ENCODE assay signal across 10 mouse cellular contexts in genomic region chr7:80845621-80846279, GRCm38 (mm10). TPM values are rescaled to one million over a fixed set of nuclear protein-coding genes. Genes with fewer than 3 reads are reported as not detected.
DNase-seq lines count a peak whose midpoint lies in the region; ATAC-seq and TF ChIP-seq lines count a peak whose summit lies in the region.
"Had no signal": no experiment of that assay in that cellular context is flagged by ENCODE, and none has a peak within 500 bp of the region (broad histone marks: within the 10 kb centered on the region; RNA-seq: fewer than 3 reads in every experiment).

No protein-coding gene starts in this region.

- no peak overlapping the region for H3K27ac ChIP-seq in kidney, adult 2 months (ENCODE audit: insufficient read depth, low read depth, low read length)
- H3K27ac ChIP-seq in bone marrow macrophage, adult 2 months (ENCODE audit: insufficient read depth, low read depth, low read length) = peak overlapping the region; percentile 75
- H3K27ac ChIP-seq in macrophage = peak overlapping the region; percentile 29
- H3K27ac ChIP-seq in forebrain, embryonic 16.5 days (ENCODE audit: low read length) = no peak overlapping the region
- H3K27ac ChIP-seq in forebrain, embryonic 10.5 days = no peak overlapping the region
- H3K27ac ChIP-seq: limb, embryonic 12.5 days had no signal

- no peaks in the 10 kb centered on the region for H3K27me3 ChIP-seq in kidney, adult 2 months (replicated peaks; ENCODE audit: control insufficient read depth, insufficient read depth, low read length)
- H3K27me3 ChIP-seq in forebrain, embryonic 16.5 days (replicated peaks; ENCODE audit: control insufficient read depth, insufficient read depth, low read length) = no peaks in the 10 kb centered on the region
- H3K27me3 ChIP-seq in forebrain, embryonic 10.5 days (ENCODE audit: poor library complexity, severe bottlenecking) = no peaks in the 10 kb centered on the region
- H3K27me3 ChIP-seq: limb, embryonic 12.5 days had no signal

- H3K4me2 ChIP-seq in forebrain, embryonic 16.5 days (ENCODE audit: low read length) = no peak overlapping the region
- H3K4me2 ChIP-seq: limb, embryonic 12.5 days had no signal

- no peak overlapping the region for H3K9ac ChIP-seq in forebrain, embryonic 16.5 days (replicated peaks; ENCODE audit: low read depth, low read length)
- H3K9ac ChIP-seq: limb, embryonic 12.5 days had no signal

- 62% methylated on average over 15 of the region's 15 CpGs for WGBS in kidney, adult 2 months
- whole genome bisulfite sequencing in macrophage (ENCODE audit: missing documents) = 38% methylated on average over 14 of the region's 15 CpGs
- WGBS in forebrain, embryonic 16.5 days = 78% methylated on average over 15 of the region's 15 CpGs
- 81% methylated on average over 15 of the region's 15 CpGs for WGBS in forebrain, embryonic 10.5 days

- H3K4me3 ChIP-seq in kidney, adult 2 months (ENCODE audit: insufficient read depth, low read depth, low read length) = no peak overlapping the region
- H3K4me3 ChIP-seq in bone marrow macrophage, adult 2 months (ENCODE audit: insufficient read depth, low read length) = peak overlapping the region; percentile 40
- H3K4me3 ChIP-seq in macrophage (ENCODE audit: inconsistent target) = peak overlapping the region; percentile 3; the same call in 1 of the 2 replicates
- no peak overlapping the region for H3K4me3 ChIP-seq in forebrain, embryonic 16.5 days (replicated peaks; ENCODE audit: low read length)
- H3K4me3 ChIP-seq in forebrain, embryonic 10.5 days = no peak overlapping the region
- H3K4me3 ChIP-seq: limb, embryonic 12.5 days had no signal

- no peaks in the 10 kb centered on the region for H3K79me2 ChIP-seq in macrophage (ENCODE audit: inconsistent target)

- no peaks in the 10 kb centered on the region for H3K9me3 ChIP-seq in forebrain, embryonic 16.5 days (ENCODE audit: control insufficient read depth, low read length)
- H3K9me3 ChIP-seq in forebrain, embryonic 10.5 days = no peaks in the 10 kb centered on the region
- H3K9me3 ChIP-seq: limb, embryonic 12.5 days had no signal

- DNase-seq in kidney, adult 2 months = peak; percentile 29
- no peak for DNase-seq in kidney, postnatal 14 days
- peak; percentile 73 for DNase-seq in ES-CJ7 (ENCODE audit: low read depth, low spot score)
- DNase-seq in urinary bladder, postnatal 4 days (ENCODE audit: low spot score in 2 of 2) = no peak
- DNase-seq in forebrain, embryonic 10.5 days (ENCODE audit: extremely low spot score, low spot score) = no peak
- DNase-seq: thymus, adult 18-20 months had no signal

- no peaks in the 10 kb centered on the region for H3K36me3 ChIP-seq in kidney, adult 2 months (ENCODE audit: control insufficient read depth, insufficient read depth, low read length)
- no peaks in the 10 kb centered on the region for H3K36me3 ChIP-seq in macrophage (ENCODE audit: inconsistent target)
- no peaks in the 10 kb centered on the region for H3K36me3 ChIP-seq in forebrain, embryonic 16.5 days (ENCODE audit: control insufficient read depth, insufficient read depth)
- H3K36me3 ChIP-seq in forebrain, embryonic 10.5 days (replicated peaks) = no peaks in the 10 kb centered on the region
- H3K36me3 ChIP-seq: limb, embryonic 12.5 days had no signal

- no peak for TF ChIP-seq POLR2A in kidney, adult 2 months (IDR thresholded peaks at IDR 0.05; ENCODE audit: low read depth, low read length)
- TF ChIP-seq POLR2A in bone marrow macrophage, adult 2 months (IDR thresholded peaks at IDR 0.05; ENCODE audit: borderline replicate concordance, low read depth, low read length) = no peak

- ATAC-seq in forebrain, embryonic 16.5 days = no peak

- no peak for TF ChIP-seq CTCF in kidney, adult 2 months (conservative IDR thresholded peaks at IDR 0.05; ENCODE audit: insufficient read depth, insufficient read length, low read depth, low read length)
- TF ChIP-seq CTCF in bone marrow macrophage, adult 2 months (IDR thresholded peaks at IDR 0.05; ENCODE audit: low read depth, low read length) = no peak

- H3K4me1 ChIP-seq in kidney, adult 2 months (ENCODE audit: control insufficient read depth, insufficient read depth, low read length) = no peaks in the 10 kb centered on the region; the same call in 1 of the 2 replicates
- H3K4me1 ChIP-seq in bone marrow macrophage, adult 2 months (ENCODE audit: control insufficient read depth, insufficient read depth, low read length) = peaks cover 37% of the 10 kb centered on the region
- H3K4me1 ChIP-seq in forebrain, embryonic 16.5 days (replicated peaks; ENCODE audit: control insufficient read depth, insufficient read depth, low read length) = no peaks in the 10 kb centered on the region
- H3K4me1 ChIP-seq in forebrain, embryonic 10.5 days = no peaks in the 10 kb centered on the region
- H3K4me1 ChIP-seq: limb, embryonic 12.5 days had no signal

RNA-seq across cellular contexts. Expression of gene Zscan2, which starts 15.0 kb away (rescaled TPM):
- polyA plus RNA-seq in kidney, adult 2 months (2012; rRNA removed) = 5.2 and 5.4 TPM in 2 replicates
- 2.1 and 3.6 TPM in 2 replicates for polyA plus RNA-seq in bone marrow macrophage, adult 2 months (2012; ENCODE audit: insufficient read depth, insufficient read length, missing spikeins)
- 10 to 100 TPM in 9 of 26 experiments, 1 to 10 TPM in 16, under 1 TPM in 1; 0.81 to 20.7 (median 8.2) TPM for total RNA-seq in macrophage (2018; cell fraction: chromatin; rRNA removed)
- 1 to 10 TPM in 18 of 26 experiments, under 1 TPM in 8; 0.28 to 5.3 (median 2.3) TPM for total RNA-seq in macrophage (2018; cell fraction: cytosol; rRNA removed)
- total RNA-seq in macrophage (2018; cell fraction: nucleus; rRNA removed) = 10 to 100 TPM in 1 of 26 experiments, 1 to 10 TPM in 23, under 1 TPM in 2; 0.61 to 15.0 (median 3.5) TPM
- polyA plus RNA-seq in macrophage (2018) = 1.9 to 4.8 TPM (median 2.1 TPM) in 3 replicates
- 5.7 and 5.9 TPM in 2 replicates for polyA plus RNA-seq in forebrain, embryonic 16.5 days (2015; fragmentation: Nextera tagmentation; extraction: Ambion mirVana)
- polyA plus RNA-seq in forebrain, embryonic 10.5 days (2016; fragmentation: Nextera tagmentation; extraction: Ambion mirVana) = 1.3 and 2.5 TPM in 2 replicates

RNA-seq across cellular contexts. Expression of gene Iqgap1, which starts 20.0 kb away (rescaled TPM):
- 38.1 and 42.0 TPM in 2 replicates for polyA plus RNA-seq in kidney, adult 2 months (2012; rRNA removed)
- 243 and 284 TPM in 2 replicates for polyA plus RNA-seq in bone marrow macrophage, adult 2 months (2012; ENCODE audit: insufficient read depth, insufficient read length, missing spikeins)
- total RNA-seq in macrophage (2018; cell fraction: chromatin; rRNA removed) = 1,000 to 10,000 TPM in 19 of 26 experiments, 100 to 1,000 TPM in 7; 688 to 3,418 (median 1,422) TPM
- 100 to 1,000 TPM; 187 to 587 (median 339) TPM for total RNA-seq in macrophage (2018; cell fraction: cytosol; rRNA removed)
- 1,000 to 10,000 TPM in 10 of 26 experiments, 100 to 1,000 TPM in 16; 382 to 1,913 (median 872) TPM for total RNA-seq in macrophage (2018; cell fraction: nucleus; rRNA removed)
- polyA plus RNA-seq in macrophage (2018) = 294 to 476 TPM (median 316 TPM) in 3 replicates
- 24.5 and 25.9 TPM in 2 replicates for polyA plus RNA-seq in forebrain, embryonic 16.5 days (2015; fragmentation: Nextera tagmentation; extraction: Ambion mirVana)
- polyA plus RNA-seq in forebrain, embryonic 10.5 days (2016; fragmentation: Nextera tagmentation; extraction: Ambion mirVana) = 29.1 TPM in 2 replicates

RNA-seq across cellular contexts. Expression of gene Wdr73, which starts 55.3 kb away (rescaled TPM):
- 15.4 and 16.1 TPM in 2 replicates for polyA plus RNA-seq in kidney, adult 2 months (2012; rRNA removed)
- 9.3 and 10.7 TPM in 2 replicates for polyA plus RNA-seq in bone marrow macrophage, adult 2 months (2012; ENCODE audit: insufficient read depth, insufficient read length, missing spikeins)
- total RNA-seq in macrophage (2018; cell fraction: chromatin; rRNA removed) = 10 to 100 TPM in 17 of 26 experiments, 1 to 10 TPM in 9; 3.9 to 28.9 (median 12.6) TPM
- 1 to 10 TPM; 3.0 to 9.6 (median 7.7) TPM for total RNA-seq in macrophage (2018; cell fraction: cytosol; rRNA removed)
- 10 to 100 TPM in 12 of 26 experiments, 1 to 10 TPM in 14; 2.8 to 18.4 (median 9.4) TPM for total RNA-seq in macrophage (2018; cell fraction: nucleus; rRNA removed)
- polyA plus RNA-seq in macrophage (2018) = 4.5 to 12.1 TPM (median 8.8 TPM) in 3 replicates
- polyA plus RNA-seq in forebrain, embryonic 16.5 days (2015; fragmentation: Nextera tagmentation; extraction: Ambion mirVana) = 44.4 and 46.3 TPM in 2 replicates
- polyA plus RNA-seq in forebrain, embryonic 10.5 days (2016; fragmentation: Nextera tagmentation; extraction: Ambion mirVana) = 53.2 and 53.8 TPM in 2 replicates

RNA-seq across cellular contexts. Expression of gene Nmb, which starts 59.1 kb away (rescaled TPM):
- 4.6 and 5.0 TPM in 2 replicates for polyA plus RNA-seq in kidney, adult 2 months (2012; rRNA removed)
- polyA plus RNA-seq in bone marrow macrophage, adult 2 months (2012; ENCODE audit: insufficient read depth, insufficient read length, missing spikeins) = 3.0 and 4.2 TPM in 2 replicates
- total RNA-seq in macrophage (2018; cell fraction: chromatin; rRNA removed) = 1 to 10 TPM in 13 of 26 experiments, not detected in 13; 1.4 to 4.9 (median 2.9) TPM
- total RNA-seq in macrophage (2018; cell fraction: cytosol; rRNA removed) = 1 to 10 TPM in 11 of 26 experiments, under 1 TPM in 15; 0.41 to 1.8 (median 0.83) TPM
- total RNA-seq in macrophage (2018; cell fraction: nucleus; rRNA removed) = 1 to 10 TPM in 23 of 26 experiments, under 1 TPM in 1, not detected in 2; 0.81 to 7.3 (median 2.8) TPM
- 0.94 to 1.9 TPM in 2 of 3 replicates, not detected in the other for polyA plus RNA-seq in macrophage (2018)
- polyA plus RNA-seq in forebrain, embryonic 16.5 days (2015; fragmentation: Nextera tagmentation; extraction: Ambion mirVana) = 5.0 and 5.7 TPM in 2 replicates
- polyA plus RNA-seq in forebrain, embryonic 10.5 days (2016; fragmentation: Nextera tagmentation; extraction: Ambion mirVana) = 5.9 and 7.2 TPM in 2 replicates

Comparison
In these comparisons a context has a peak if more than half of its experiments do, and no peak if none do; other contexts are left out.
1. DNase-seq: peak in kidney, adult 2 months (single experiment) and ES-CJ7 (single experiment); none in kidney, postnatal 14 days (single experiment), urinary bladder, postnatal 4 days (0 of 2) and forebrain, embryonic 10.5 days (single experiment).
2. H3K27ac ChIP-seq: peak in bone marrow macrophage, adult 2 months (single experiment) and macrophage (single experiment); none in kidney, adult 2 months (single experiment), forebrain, embryonic 16.5 days (single experiment) and forebrain, embryonic 10.5 days (single experiment).
3. H3K4me3 ChIP-seq: peak in bone marrow macrophage, adult 2 months (single experiment) and macrophage (single experiment); none in kidney, adult 2 months (single experiment), forebrain, embryonic 16.5 days (single experiment) and forebrain, embryonic 10.5 days (single experiment).